Mouse (Mus musculus): ENCODE results near the gene Rps17.

The Rps17 gene

DNA sequence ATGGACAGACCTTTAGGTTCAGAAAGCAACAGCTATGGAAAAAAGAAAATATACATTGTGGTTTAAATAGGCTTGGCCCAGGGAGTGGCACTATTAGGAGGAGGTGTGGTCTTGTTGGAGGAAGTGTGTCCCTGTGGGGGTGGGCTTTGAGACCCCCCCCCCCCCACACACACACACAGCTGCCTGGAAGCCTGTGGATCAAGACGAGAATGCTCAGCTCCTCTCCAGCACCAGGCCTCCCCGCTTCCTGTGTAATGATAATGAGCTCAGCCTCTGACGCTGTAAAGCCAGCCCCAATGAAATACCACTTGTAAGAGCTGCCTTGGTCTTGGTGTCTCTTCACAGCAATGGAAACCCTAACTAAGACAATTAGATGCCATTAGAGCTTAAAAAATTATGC, 14.3 kb downstream of the Rps17 start:
- DNase-seq: no peak

DNA sequence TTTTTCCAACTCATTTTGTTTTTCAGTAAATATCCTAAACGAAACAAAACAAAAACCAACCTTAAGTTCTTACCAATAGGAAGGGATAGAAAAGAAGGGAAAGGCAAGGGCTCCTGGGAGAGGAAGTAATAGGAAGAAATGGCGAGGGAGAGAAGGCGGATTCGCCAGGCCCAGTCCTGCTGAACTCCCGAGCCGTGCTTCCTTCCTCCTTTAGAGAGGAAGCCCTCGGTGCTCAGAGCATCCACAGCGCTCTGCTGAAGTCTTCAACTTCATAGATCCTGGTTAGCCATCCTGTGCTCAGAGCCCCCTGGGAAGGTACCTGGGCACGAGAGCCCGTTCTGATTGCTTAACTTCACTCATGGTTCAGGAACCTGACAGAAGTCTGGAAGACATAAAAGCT, 17.4 kb downstream of the Rps17 start:
- no peak for DNase-seq

DNA sequence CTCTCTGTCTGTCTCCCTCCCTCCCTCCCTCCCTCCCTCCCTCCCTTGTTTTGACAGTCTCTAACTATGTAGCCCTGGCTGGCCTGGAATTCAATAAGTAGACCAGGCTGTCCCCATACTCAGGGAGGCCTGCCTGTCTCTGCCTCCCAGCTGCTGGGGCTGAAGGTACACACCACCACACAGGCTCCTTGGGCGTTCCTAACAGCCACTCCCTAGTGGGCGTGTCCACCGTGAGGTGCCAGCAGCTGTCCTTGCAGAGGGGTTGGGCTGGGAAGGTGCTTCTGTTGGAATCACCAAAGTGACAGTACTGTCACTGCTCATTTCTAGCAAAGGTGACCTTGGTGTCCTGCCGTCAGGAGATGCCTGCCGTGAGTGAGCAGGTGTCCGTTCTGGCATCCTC, 18.2 kb downstream of the Rps17 start:
- DNase-seq: no peak

DNA sequence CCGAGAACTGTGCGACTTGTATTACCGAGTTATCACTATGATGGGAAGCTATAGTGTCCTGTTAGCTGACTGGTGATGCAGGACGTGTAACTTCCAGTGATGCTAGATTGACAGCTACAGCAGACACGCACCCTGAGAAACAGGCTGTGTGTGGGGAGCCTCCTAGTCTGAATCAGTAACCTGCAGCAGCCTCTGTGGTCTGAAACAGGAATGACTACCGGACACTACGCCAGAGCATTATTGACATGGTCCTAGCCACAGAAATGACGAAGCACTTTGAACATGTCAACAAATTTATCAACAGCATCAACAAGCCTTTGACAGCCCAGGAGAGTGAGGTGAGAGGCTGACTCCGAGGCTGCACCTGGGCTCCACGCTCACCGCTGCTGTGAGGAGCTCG, 19.0 kb downstream of the Rps17 start:
- no peak for DNase-seq

DNA sequence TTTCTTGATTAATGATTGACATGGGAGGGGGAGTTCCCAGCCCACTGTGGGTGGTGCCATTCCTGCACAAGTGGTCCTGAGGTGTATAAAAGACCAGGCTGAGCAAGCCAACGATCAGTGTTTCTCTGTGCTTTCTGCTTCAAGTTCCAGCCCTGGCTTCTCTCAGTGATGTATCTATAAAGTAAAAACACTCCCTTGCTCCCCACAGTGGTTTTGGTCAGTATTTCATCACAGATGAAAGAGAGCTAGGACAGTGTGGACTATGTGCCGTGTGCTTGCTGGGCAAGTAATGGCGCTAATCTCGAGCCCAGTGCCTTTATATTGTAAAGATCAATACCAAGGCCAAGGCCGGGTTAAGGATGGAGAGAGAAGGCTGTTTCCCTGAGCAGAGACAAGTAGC, 23.3 kb downstream of the Rps17 start:
- DNase-seq: no peak

DNA sequence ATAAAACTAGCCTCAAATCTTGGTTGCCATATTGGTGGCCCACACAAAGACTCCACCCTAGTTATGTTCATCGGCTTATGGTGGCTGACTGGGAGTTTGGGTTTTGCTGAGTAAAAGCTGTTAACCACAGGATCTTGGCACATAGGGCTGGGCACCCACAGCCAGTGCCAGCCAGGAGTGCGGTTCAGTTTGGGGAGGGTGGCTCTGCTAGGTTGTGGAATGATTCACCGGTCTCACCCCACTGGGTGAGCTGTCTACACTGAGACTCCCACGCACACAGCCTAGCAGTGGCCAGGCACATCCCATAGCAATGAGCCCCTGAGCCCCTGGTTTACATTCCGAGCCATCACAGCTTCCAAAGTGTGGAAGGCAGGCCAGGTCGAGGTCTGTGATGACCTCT, 25.3 kb downstream of the Rps17 start:
- DNase-seq: peak; percentile 79

DNA sequence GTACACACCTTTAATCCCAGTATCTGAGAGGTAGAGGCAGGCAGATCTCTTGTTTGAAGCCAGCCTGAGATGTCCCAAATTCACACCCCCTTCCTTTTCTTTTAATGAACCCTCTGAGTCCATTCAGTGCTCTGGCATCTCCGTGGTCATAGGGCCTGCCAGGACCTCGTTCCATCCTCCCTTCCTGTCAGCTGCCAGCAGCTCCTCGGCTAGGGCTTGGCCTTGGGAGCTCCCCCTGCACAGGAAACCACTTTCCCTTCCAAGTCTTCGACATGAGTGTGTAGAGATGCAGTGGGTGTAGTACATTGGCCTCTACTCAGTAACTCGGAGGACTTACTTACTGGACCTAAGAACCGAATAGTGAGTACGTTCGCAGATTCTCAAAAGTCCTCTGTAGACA, 29.5 kb downstream of the Rps17 start:
- peak; percentile 93 for DNase-seq

DNA sequence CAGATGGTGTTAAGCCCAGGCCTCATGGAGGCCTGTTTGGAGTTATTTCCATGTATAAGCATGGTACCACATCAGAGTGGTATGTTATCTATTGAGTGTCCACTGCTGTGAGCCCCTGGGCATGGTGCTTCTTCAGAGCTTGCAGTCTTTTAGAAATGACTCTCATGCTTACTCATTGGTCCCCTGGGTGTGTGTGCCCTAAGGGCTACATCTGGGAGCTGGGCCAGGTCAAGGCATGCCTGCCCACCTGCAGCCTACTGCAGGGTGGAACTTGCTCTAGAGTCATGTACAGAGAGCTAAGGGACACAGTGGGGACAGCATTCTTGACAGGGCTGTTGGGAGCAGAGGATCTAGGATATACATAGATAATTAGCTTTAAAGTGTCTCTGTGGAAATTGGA, 33.5 kb downstream of the Rps17 start:
- DNase-seq: no peak

DNA sequence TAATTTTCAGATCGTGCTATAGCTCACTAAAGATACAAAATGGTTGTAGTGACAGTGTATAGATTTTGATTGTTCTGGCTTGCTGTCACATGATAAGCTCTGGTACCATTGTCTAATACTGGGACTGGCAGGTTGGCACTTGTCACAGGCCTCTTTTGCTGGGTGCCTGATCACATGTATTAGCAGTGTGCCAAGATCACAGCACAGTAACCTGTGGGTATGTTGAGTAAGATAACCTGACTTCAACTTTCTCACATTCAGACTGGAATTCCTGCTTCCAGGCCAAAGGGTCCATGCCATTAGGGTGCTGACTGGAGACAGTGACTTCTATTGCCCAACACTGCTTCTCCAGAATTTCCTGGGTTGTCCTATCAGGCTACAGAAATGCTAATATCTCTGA, 33.9 kb downstream of the Rps17 start:
- peak; percentile 89 for DNase-seq

DNA sequence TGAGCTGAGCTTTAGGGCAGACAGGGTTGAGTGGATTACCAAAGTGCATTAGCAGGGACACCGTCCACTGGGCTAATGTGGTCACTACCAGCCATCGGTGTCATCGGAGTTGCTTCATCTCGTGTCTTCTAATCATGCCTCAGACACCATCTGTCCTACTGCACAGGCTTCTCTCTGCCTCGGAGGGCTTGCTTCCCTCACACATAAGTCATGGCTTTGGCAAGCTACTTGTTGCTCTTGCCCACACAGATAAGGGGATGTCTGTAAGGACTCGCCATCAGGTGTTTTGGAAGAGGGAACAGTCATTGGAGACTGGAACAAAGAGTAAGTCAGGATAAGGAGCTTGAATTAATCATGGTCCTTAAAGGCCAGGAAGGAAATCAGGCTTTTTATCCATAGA, 35.8 kb downstream of the Rps17 start:
- peak; percentile 93 for DNase-seq

DNA sequence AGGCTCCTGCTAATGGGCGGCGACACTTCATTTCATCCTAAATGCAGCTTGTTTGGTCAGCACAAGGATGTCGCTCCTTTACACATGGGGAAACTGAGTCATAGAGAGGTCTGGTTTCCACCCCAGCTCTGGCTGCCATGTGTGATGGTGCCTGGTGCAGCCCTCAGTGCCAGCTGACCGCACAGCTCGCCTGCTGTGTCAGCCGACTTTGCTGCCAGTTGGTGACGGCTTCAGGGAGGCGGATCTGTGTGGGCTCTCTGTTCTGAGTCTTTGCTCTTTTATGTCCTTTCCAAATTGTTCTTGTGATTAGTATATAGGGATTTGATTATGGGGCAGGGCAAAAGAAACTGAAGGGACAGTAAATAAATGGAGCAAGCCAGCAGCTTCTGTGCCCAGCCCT, 37.3 kb downstream of the Rps17 start:
- peak; percentile 90 for DNase-seq

DNA sequence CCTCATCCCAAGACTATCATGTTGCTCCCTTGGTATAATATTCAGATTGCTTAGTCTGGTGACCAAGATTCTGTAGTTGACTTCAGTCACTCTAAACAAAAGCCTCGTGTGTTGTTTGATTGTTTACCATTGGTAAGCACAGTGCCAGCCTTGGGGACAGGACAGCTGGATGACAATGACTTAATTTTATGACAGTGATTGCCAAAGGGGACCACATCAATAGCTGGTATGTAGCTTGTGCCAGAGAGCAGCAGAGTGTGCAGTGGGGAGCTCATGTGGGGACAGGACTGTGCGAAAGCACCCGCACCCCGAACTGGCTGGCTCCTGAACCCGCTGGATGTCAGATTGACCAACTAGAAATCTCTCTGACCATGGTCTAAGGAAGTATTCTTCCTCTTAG, 40.4 kb downstream of the Rps17 start:
- DNase-seq: no peak

DNA sequence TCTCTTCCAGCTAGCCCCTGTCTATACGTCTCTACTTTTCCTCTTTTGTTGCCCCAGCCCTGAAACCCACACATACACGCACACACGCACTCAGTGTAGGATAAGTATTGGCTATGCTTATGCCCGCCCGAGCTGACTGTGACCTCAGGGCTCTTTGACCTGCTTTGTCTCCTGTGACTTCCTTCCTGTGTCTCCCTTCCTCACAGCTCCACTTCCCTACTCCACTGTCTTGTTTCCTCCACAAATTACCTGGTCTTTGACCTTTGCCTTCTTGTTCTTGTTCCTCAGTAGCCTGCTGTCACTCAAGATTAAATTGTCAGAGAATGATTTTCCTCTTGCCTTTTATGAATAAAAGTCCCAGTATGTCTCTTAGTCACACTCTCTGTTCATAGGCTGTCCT, 41.0 kb downstream of the Rps17 start:
- DNase-seq: no peak

DNA sequence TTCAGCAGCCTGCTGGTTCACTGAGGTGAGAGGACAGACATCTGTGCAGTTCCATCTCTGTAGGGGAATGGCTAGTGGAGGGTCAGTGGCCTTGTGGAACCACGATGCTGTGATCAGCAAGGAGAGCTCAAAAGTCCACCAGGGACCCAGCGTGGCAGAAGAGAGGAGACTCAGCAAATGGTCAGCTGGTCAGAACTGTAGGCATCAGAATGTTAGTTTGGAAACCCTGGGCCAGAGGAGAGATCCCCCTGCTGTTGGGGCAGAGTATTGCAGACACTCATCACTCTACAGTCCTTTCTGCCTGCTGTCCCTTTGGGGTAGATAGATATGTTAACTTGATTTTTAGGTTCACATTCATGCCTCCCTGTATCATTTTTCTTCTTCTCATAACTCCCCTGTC, 41.4 kb downstream of the Rps17 start:
- DNase-seq: no peak

DNA sequence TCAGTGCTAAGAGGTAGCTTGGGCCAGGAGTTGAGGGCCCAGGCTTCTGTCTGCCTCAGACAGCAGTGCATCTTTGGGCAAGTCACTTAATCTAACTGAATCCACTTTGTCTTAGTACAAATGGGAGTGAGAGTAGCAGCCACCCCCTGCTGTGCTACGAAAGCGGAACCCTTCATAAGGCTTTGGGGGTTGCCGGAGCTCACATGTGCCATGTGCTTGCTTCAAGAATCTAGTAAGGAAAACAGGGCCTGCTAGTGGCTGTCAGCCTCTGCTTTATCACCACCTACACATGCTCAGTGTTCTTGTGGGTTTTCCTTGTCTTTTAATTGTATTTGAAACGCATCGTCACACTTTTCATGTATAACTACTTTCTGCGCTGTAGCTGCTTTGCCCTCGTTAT, 43.7 kb downstream of the Rps17 start:
- DNase-seq: no peak

DNA sequence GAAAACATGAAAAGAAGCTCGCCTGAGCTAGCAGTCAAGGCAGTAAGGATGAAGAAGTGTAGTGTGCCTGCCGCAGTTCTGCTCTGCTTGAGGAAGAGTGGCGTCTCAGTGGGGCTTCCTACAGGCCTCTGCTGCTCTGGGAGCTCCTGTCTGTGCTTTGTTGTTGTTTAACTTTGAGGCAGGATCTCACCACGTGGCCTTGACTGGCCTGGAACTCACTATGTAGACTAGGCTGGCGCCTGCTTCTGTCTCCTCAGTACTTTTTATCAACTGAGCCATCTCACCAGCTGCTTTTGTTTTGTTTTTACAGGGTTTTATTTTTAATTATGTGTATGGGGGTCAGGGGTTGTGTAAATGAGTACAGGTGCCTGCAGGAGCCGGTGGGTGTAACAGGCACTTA, 46.8 kb downstream of the Rps17 start:
- DNase-seq: no peak

DNA sequence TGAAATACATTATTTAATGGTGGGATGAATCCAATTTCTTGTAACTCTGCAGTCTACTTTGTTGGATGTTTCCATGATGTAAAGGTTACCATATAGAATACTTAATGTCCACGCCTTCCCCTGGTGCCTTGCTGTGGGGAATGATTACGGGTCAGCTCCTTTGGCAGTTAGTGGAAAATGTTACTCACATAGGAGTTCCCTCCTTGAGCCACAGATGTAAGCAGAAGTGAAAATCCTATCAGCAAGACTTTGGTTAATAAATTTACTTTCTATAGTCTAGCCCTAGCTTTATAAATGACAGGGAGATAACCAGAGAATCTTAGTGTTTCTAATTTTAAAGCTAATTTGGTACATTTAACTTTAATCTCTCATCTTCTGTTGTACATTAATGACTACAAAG, 49.9 kb downstream of the Rps17 start:
- DNase-seq: no peak
